Mouse (Mus musculus) left cerebral cortex, postnatal 36 days (tissue): Measurements from ENCODE around the gene Fank1. TPM values are rescaled to one million over a fixed set of nuclear protein-coding genes. Genes with fewer than 3 reads are reported as not detected.
A peak's percentile ranks its signal among the peaks of the same experiment; 100 is the strongest.
"Not testable (repeated sequence)": the region's sequence is repeated elsewhere in the genome, so short reads cannot be mapped to it uniquely, and the experiment has no call there.

ENCODE experiments used
- DNase-seq, 2 experiments: peaks; one replicate each; pipeline ENCODE4 v3.0.0; 2021 to 2022; ENCODE audit warnings: low spot score in 2 of 2, mixed read lengths in 1 of 2
- intact Hi-C: fragments of 180-260 bp; cut with DNase I; formaldehyde crosslinking; loops from one replicate; pipeline ENCODE4 v1.15.1; 2025
- total RNA-seq, 2 experiments: library from RNA; stranded (reverse); gene quantifications; 2 replicates each; pipeline ENCODE4 v1.2.3; 2021

Gene Fank1
- total RNA-seq, 2 experiments from 2014 or later = 3.8 to 4.3 TPM

DNA sequence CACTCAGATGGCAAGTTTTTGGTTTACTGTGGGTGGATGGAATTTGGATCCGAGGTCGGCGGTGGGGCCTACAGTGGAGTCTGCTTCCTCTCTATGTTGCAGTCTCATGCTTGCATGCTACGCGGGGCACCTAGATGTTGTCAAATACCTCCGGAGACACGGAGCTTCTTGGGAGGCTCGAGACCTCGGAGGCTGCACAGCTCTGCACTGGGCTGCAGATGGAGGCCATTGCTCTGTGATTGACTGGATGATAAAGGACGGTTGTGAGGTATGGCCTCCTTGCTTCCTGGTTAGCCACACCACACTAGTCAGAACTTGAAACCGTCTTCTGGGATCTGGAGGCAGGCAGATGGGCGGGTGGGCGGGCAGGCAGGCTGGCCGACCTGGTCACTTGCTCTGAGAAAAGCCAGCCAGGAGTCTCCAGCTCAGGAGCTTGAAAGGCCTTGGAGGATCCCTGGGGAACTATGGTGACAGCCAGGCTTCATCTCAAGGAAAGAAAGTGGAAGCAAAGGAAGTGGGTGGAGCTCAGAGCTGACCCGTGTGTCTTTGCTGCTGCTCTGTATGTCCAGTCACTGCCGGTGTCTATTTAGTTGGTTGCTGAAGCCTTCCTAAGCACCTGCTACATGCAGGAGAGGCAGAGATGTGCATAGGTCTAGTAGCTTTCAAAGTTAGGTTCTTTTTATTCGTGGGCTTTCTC lies 100.1 kb downstream of the Fank1 start:
- intact Hi-C loops = no loop called here
- no peak for DNase-seq

DNA sequence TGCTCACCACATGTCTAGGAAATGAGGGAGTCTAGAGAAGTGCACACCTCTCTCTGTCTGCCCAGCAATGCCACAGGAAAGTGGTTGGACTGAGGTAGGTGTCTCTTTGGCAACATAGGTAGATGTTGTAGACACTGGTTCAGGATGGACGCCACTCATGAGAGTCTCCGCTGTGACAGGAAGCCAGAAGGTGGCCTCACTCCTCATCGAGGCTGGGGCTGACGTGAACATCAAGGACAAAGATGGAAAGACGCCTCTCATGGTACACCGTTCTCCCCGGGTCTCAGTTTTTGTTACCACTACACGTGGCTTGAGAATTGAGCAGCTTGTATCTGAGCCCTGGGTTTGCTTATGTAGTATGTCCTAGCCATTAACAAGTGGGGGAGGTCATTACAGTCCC lies 103.1 kb downstream of the Fank1 start:
- intact Hi-C loops = no loop called here
- DNase-seq = no peak

DNA sequence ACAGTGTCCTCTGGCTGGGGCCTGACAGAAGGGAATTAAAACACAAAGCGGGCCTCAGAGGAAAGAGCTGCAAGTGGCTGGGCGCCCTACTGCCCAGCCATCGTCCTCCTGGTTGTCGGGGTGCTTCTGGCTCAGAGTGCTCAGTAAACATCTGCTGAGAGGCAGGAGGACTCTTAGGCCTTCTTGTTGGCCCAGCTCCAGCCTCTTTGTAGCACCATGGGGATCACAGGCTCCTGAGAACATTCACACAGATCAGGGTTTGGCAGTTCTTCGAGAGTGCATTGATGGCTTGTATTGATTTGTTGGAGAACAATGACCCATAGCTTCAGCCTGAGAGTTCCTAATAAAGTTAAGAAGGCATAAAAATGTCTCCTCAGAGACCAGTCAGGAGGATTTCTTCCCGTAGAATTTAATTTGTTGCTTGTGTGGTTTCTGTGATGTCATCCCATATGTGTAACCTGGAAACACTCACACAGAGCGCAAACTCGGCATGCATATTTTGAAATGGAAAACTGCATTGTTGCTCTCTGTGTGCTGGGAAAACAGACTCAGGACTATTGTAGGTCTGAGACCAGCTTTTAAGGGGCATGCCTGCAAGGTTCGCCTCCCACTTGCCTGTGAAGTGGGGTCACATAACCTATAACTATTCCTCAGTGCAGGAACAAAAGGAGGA lies 108.2 kb downstream of the Fank1 start:
- intact Hi-C loops = not testable (repeated sequence)

DNA sequence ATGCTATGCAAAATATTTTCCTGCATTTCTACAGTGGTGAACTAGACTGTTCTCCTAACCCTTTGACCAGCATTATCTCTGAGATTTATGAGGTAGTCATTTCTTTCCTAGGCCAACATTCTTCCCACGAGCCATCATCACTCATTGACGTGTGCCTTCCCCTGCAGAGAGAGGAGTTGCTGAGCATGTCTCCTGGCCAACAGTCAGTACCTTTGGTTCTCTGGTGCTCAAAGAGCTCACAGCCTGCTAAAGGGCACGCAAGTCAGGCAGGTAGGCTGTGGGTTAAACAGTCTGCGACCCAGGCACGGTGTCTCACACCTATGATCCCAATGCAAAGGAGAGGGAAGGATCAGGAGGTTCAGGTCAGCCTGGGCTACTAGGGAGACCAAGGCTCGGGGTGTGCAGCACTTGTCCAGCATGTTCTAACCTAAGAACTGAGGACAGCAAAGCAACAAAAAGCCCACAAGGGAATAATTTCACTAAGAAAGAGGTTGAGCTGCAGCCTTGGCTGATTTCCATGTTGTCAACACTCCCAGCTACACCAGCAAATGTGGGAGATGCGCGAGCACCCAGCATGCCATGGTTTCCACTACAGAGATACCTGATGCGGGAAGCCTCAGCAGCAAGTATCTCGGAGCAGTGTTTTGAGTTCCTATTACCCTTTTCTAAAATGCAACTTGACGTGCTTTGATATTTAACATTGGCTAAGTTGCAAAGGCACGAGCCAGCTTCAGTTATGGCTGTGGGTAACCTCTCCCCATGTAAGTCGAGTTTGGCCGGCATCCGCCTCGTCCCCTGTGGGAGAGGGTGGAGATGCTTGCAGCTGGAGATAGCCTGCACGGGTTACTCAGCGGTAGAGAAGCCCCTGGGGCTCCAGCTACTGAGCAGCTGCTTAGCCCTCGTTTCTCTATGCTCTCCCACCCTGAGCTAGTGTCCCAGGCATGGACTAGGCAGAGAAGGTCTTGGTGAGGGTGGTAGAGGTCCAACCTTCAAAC lies 112.6 kb downstream of the Fank1 start:
- intact Hi-C loops = no loop called here
- no peak for DNase-seq

More for the DNA sequence above, 108.2 kb downstream of the Fank1 start:
- DNase-seq = not testable (repeated sequence)

DNA sequence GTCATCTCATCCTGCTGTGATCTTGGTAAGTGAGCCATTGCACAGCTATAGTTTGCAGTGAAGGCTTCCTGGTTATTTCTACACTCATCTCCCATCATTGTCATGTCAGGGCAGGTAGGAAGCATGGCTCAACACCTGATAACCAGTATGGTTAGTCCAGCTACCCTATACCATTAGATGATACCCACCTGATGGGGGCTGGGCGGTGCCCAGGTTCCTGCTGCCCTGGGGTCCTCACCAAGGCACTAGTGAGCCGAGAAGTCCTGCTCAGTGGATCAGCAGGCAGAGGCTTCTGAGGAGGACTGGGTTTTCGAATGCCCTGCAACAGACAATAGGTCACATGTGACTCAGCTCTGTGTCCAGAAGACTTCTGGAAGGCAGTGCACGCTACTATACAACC lies 113.3 kb downstream of the Fank1 start:
- no peak for DNase-seq
- intact Hi-C loops = no loop called here

DNA sequence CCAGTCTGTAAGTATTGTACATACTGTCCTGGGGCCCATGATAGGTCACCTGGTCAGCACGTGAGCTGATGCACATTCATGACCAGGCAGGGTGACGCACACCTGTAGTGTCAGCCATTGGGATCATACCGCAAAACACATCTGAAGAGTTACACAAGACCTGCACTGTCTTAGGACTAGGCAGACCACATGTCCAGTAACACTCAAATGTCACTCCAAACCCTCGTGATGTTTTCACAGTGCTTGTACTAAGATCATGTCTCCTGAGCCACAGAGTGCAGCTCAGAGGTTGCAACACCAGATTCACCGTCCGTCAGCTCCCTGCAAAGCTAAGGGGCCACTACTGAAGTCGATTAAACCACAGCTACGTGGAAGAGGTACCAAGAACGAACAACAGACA lies 114.6 kb downstream of the Fank1 start:
- intact Hi-C loops = no loop called here

DNA sequence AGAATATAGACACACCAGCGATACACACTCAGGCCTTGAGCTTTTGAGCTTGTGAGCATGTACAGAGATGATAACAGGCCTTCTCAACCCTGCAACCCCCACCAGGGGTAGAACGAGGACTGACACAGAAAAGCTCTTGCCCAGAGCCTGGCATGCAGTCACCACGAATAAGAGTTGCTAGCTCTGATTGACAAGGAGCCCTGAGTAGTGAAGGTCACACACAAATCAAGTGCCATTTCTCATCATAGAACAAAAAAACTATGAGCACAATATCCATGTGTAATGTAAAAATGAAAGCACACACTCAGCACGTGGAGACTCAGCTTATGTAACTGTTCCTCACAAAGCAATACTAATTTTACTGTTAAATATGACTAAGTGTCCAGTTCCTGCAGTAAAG lies 115.1 kb downstream of the Fank1 start:
- DNase-seq = no peak
- intact Hi-C loops = no loop called here

More for the DNA sequence above, 114.6 kb downstream of the Fank1 start:
- DNase-seq = no peak

DNA sequence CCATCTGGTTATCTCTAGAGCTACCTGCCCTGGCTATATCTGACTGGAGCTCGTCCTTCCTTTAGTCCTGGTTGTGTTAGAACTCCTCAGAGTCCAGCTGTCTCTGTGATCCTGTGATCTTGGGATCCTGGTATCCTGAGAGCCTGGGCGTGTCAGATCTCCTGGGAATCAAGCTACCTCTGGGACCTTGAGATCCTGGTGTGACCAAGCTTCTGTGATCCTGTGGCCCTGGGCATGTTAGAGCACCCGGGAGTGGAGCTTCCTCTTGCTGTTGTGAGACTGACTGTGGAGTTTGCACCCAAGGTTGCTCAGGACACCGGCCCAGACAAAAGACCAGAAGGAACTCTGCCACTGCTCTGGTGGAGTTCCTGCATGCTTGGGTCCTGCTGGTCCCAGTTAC lies 122.7 kb downstream of the Fank1 start:
- no peak for DNase-seq
- intact Hi-C loops = no loop called here

DNA sequence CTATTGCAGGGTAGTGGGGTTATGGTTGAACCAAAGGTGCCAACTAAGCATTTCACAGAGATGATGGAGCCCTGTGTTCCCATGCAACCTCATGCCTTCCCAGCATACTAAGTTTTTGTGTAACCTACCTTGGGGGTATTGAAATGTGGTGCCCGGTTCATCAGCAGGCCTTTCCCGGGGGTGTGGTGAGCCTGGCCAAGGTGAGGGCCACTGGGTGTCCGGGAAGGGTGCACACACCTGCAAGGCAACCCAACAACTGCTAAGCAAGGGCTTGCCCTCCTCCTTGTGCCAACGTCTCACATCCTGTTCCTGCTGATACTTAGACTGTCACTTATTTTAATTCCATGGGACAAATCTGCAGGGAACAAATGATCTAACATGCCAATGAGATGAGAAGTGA lies 132.3 kb downstream of the Fank1 start:
- intact Hi-C loops = no loop called here
- DNase-seq = no peak

DNA sequence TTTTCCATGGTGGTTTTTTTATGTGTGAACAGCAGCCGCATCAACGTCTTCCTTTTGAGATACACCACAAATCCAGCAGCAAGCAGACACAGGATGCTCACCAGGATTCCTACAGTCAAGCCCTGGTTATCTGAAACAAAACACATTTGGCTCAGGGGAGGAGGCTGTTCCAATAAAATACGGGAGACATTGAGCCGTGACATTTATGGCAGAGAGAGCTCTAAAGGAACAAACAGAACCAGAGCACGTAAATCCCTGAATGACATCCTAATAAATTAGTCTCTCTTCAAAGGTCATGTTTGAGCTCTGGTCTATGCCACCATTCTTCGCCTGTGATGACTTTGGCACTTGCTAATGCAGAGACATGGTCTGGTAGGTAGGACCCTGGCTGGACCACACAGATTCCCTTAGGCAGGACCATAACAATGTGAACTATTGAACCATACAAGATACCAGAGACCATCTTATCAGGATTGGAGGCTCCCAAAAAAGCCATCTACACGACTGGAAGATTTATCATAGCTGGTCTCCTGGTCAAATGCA lies 133.2 kb downstream of the Fank1 start:
- intact Hi-C loops = no loop called here
- DNase-seq = no peak

DNA sequence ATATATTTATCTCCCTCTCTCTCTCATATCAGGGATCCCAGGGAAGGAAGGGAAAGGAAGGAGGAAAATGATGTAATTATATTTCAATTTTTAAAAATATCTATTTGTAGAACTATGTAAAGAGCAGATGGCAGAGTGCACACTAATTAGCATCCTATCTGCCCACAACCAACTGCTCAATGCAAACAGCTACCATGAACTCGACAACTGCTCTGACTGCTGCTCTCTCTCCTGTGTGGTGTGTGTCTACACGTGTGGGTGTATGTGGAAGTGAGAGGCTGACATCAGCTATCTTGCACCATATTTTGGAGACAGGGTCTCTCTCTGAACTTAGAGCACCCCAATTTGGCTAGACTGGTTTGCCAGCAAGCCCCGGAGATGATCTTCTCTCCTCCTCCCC lies 135.2 kb downstream of the Fank1 start:
- intact Hi-C loops = no loop called here
- peak; percentile 23 to 25 for DNase-seq

DNA sequence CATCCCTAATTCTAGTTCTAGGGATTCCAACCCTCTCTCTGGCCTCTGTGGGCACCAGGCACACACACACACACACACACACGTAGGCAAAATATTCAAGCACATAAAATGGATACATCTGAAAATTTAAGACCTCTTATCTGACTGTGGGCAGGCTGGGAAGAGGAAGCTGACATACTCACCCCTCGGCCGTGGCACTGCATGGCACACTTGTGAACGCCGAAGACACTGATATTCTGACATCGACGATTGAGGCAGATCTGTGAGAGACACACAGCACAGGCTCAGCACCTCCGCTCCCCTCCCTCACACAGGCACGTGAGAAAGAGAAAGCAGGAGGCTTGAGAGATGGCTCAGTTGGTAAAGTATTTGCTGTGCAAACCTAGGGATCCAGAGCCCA lies 139.6 kb downstream of the Fank1 start:
- intact Hi-C loops = no loop called here

DNA sequence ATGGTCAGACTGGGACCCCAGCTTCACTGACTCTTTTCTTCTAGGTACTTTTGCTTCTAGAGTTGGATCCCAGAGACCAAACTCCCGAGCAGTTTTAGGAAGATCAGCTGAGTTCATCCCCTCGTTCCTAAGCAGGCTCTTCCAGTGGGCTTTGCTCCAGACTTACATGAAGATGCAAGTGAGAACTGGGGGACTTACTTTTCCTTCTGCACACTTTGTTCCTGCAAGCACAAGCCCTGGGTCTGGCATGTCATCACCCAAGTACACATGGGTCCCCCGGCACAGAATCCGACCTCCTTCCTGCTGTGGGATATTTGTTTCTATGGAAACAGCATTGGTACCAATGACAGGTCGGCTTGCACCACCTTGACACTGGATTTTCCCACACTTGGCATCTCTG lies 142.6 kb downstream of the Fank1 start:
- DNase-seq = no peak
- intact Hi-C loops = no loop called here

More for the DNA sequence above, 139.6 kb downstream of the Fank1 start:
- no peak for DNase-seq

DNA sequence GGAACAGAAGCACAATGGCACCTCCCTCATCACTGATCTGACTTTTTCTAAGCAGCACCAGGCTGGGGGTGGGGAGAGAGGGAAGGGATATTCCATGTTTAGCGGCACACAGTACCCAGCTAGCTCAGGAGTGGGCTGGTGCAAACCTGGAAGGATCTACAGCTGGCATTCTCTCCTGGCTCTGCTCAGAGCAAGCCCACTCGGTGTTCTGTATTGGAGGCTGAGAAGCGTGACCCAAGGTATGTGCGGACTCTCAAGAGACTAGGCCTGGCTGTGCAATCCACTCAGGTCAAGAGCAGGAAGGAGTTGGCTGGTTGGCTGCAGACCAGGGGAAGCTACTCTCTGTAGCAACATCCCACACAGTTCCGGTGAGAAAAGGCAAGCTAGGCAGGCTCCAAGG lies 143.3 kb downstream of the Fank1 start:
- intact Hi-C loops = no loop called here
- peak; percentile 66 to 83 for DNase-seq

DNA sequence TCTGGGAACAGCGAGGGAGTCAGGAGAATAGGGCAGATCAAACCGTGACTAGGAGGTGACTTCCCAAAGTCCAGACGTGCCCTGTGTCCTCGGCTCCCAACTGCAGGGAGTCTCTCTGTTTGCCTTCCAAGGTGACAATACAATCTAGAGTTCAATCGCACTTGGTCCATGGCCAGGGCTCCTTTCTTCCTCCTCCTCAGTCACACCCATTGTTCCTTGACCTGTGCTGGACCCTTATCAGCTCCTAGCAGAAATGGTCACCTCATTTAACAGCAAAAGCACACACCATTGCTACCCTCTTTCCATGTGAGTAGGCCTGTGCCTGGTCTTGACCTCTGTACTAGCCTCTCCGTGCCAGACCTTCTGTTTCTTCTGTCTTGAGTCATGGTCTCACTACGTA lies 144.1 kb downstream of the Fank1 start:
- DNase-seq = no peak
- intact Hi-C loops = no loop called here

DNA sequence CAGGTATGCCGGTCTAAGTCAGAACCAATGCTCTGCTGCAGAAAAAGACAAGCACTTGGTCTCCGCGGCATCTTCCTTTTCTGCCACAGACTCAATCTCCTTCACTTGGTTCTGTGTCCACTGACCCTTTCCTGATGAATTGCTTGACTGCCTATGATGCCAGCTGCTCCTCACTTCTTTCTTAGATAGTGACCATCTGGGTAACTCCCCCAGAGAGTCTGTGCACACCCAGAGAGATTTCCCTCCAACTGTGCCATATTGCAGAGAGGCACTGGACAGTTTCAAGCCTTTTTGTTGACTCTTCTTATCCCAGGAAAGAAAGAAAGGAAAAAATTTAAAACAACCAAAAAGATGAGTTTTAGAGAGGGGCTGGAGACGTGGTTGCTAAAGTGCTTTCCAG lies 144.6 kb downstream of the Fank1 start:
- no peak for DNase-seq
- intact Hi-C loops = no loop called here

DNA sequence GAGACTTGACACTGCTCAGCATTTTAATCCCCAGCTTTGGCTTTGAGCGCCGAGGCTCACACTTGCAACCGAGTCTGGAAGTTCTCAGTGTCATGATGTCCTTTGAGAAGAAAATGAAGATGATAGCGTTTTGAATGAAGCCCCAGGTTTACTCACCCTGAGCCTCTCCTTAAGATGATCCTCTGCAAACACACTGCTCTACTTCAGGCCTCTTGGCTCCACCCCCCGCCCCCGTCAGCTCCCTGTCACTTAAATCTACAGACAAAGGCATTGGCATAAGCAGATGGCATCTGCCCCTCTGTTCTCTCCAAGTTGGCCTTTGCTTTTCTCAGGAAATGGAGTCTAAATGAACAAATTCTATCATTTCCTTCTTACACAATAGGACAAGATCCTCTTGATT lies 147.3 kb downstream of the Fank1 start:
- intact Hi-C loops = no loop called here
- DNase-seq = no peak

DNA sequence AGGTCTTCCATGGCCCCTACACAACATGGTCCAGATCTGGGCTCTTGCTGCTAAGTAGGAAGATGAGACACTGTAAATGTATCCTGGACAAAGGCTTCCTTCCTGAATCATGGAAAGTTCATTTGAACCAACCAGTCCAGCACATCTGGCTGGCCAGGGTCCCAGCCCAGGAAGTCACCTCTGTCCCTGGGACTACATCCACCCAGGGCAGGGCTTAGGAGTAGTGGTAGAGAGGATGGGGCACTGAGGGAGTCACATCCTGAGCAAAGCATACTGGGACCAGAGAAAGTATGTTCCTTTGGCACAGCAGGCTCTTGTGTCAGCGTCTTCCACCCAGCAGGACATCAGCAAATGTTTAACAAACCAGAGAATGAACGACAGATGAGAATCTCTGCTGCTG lies 149.1 kb downstream of the Fank1 start:
- no peak for DNase-seq
- intact Hi-C loops = no loop called here

DNA sequence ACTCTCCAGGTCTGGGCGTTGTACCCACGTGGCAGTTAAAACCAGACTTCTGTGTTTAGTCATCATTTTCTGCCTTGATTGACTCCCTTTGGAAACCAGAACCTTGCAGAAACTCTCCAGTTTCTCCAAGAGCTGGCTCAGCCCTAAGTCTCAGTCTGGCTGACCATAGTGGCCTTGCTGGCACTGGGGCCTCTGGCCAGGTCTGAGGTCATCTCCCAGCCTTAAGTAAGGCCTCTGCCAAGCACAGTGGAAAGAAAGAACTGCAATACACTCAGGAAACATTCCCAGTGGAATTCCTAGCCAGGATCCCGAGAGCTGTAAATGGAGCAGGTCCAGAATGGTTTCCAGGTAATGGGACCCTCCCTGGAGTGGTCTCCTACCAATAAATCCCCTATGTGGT lies 152.3 kb downstream of the Fank1 start:
- intact Hi-C loops = no loop called here
- DNase-seq = no peak
